Mouse (Mus musculus) liver, adult 2 months (tissue): ENCODE data around the gene Zfp526. TPM values are rescaled to one million over a fixed set of nuclear protein-coding genes. Genes with fewer than 3 reads are reported as not detected.

Experiments
- DNase-seq: peaks from one replicate; pipeline ENCODE4 v3.0.0-alpha.2; 2011; ENCODE audit warnings: low read depth, low spot score; ENCODE audit errors: extremely low read depth
- H3K27ac ChIP-seq: fragments of 200-500 bp; replicated peaks from 2 replicates; pipeline ENCODE4 v1.5.1; 2012; ENCODE audit warnings: low read depth, mild to moderate bottlenecking, control low read depth, inconsistent platforms, low read length; ENCODE audit not compliant: insufficient read depth
- H3K27me3 ChIP-seq: fragments of 200-500 bp; 2 replicates; pipeline ENCODE4 v1.6.1; 2012; ENCODE audit warnings: mild to moderate bottlenecking, moderate library complexity, low read length, inconsistent platforms; ENCODE audit not compliant: control insufficient read depth, insufficient read depth
- H3K36me3 ChIP-seq: fragments of 200-500 bp; 2 replicates; pipeline ENCODE4 v1.6.1; 2012; ENCODE audit warnings: low read length, inconsistent platforms; ENCODE audit not compliant: control insufficient read depth, insufficient read depth
- H3K4me1 ChIP-seq: fragments of 200-500 bp; 2 replicates; pipeline ENCODE4 v1.6.1; 2011; ENCODE audit warnings: low read length; ENCODE audit not compliant: control insufficient read depth, insufficient read depth
- H3K4me3 ChIP-seq: fragments of 200-500 bp; 2 replicates; pipeline ENCODE4 v1.5.1; 2011; ENCODE audit warnings: low read depth, mild to moderate bottlenecking, control low read depth, low read length, moderate library complexity; ENCODE audit not compliant: insufficient read depth
- H3K79me2 ChIP-seq: fragments of 200-500 bp; 2 replicates; pipeline ENCODE4 v1.6.1; 2012; ENCODE audit warnings: inconsistent platforms, mild to moderate bottlenecking, low read length, moderate library complexity; ENCODE audit not compliant: control insufficient read depth, insufficient read depth
- H3K9ac ChIP-seq: fragments of 200-500 bp; 2 replicates; pipeline ENCODE4 v1.6.1; 2012; ENCODE audit warnings: low read depth, mild to moderate bottlenecking, control low read depth, inconsistent platforms, low read length
- CTCF ChIP-seq: fragments of 200-500 bp; IDR thresholded peaks from 2 replicates; pipeline ENCODE4 v1.5.1; 2011; ENCODE audit warnings: low read depth, low read length, control low read depth
- POLR2A ChIP-seq: fragments of 200-500 bp; IDR thresholded peaks from 2 replicates; pipeline ENCODE4 v1.6.1; 2011; ENCODE audit warnings: low read length, control low read depth; ENCODE audit not compliant: insufficient read depth; ENCODE audit errors: extremely low read depth
- WGBS: fragments of 180-500 bp; shearing (Covaris S2); methylation state at CpG from one replicate; pipeline ENCODE4 v1.1.7; 2018; 5-methylcytosine and 5-hydroxymethylcytosine counted together
- polyA plus RNA-seq: library from polyadenylated mRNA; depleted of rRNA; stranded (reverse); fragments of >200 nt; gene quantifications from 2 replicates; pipeline ENCODE4 v1.2.3, GENCODE M21; 2012
- total RNA-seq: library from RNA; depleted of rRNA; stranded (reverse); fragments of >200 nt; gene quantifications from 2 replicates; pipeline ENCODE4 v1.2.3, GENCODE M21; 2014

Zfp526 gene
- total and polyA plus RNA-seq, 2 experiments: 2.2 to 4.7 TPM

- H3K4me1 ChIP-seq: peaks cover 9% of the 10 kb centered on the region
- H3K27ac ChIP-seq: peak overlapping the region; percentile 95
- TF ChIP-seq POLR2A (no peak), CTCF (peak; percentile 81)
- H3K9ac ChIP-seq: peak overlapping the region; percentile 80
- no peaks in the 10 kb centered on the region for H3K27me3 ChIP-seq
- 2% methylated on average over 30 of the region's 30 CpGs for WGBS
- H3K79me2 ChIP-seq: peaks cover 16% of the 10 kb centered on the region; the same call in 1 of the 2 replicates
- H3K4me3 ChIP-seq: peak overlapping the region; percentile 36
- peak; percentile 92 for DNase-seq
- no peaks in the 10 kb centered on the region for H3K36me3 ChIP-seq
Measured at GRCm38 (mm10) chr7:25238829-25239623, 17.8 kb downstream of the Zfp526 start.

- 80% methylated on average over 7 of the region's 7 CpGs for WGBS
- Histone ChIP-seq H3K79me2 (peaks cover 17% of the 10 kb centered on the region; the same call in 1 of the 2 replicates), H3K4me3 (no peak overlapping the region), H3K27ac (no peak overlapping the region), H3K4me1 (peaks cover 6% of the 10 kb centered on the region), H3K36me3 (peaks cover 4% of the 10 kb centered on the region; the same call in 1 of the 2 replicates), H3K27me3 (no peaks in the 10 kb centered on the region), H3K9ac (no peak overlapping the region)
- no peak for TF ChIP-seq POLR2A
- no peak for TF ChIP-seq CTCF
- DNase-seq: no peak
Measured at GRCm38 (mm10) chr7:25240631-25241030, 19.4 kb downstream of the Zfp526 start.

GRCm38 (mm10) chr7:25241062-25241461 lies 19.8 kb downstream of the Zfp526 start:
- 33% methylated on average over 2 of the region's 2 CpGs for WGBS
- H3K9ac ChIP-seq: no peak overlapping the region
- no peak for TF ChIP-seq POLR2A
- peak; percentile 82 for TF ChIP-seq CTCF
- H3K4me3 ChIP-seq: no peak overlapping the region
- H3K79me2 ChIP-seq: peaks cover 18% of the 10 kb centered on the region; the same call in 1 of the 2 replicates
- H3K27me3 ChIP-seq: no peaks in the 10 kb centered on the region
- DNase-seq: peak; percentile 49
- H3K27ac ChIP-seq: no peak overlapping the region
- peaks cover 4% of the 10 kb centered on the region; the same call in 1 of the 2 replicates for H3K36me3 ChIP-seq
- H3K4me1 ChIP-seq: peaks cover 3% of the 10 kb centered on the region

- Histone ChIP-seq H3K9ac (no peak overlapping the region), H3K36me3 (peaks cover 4% of the 10 kb centered on the region; the same call in 1 of the 2 replicates), H3K27ac (no peak overlapping the region), H3K79me2 (peaks cover 24% of the 10 kb centered on the region; the same call in 1 of the 2 replicates), H3K4me1 (peaks cover 10% of the 10 kb centered on the region), H3K27me3 (no peaks in the 10 kb centered on the region), H3K4me3 (no peak overlapping the region)
- TF ChIP-seq CTCF: no peak
- TF ChIP-seq POLR2A: no peak
- WGBS: 98% methylated on average over 4 of the region's 4 CpGs
- DNase-seq: no peak
Measured at GRCm38 (mm10) chr7:25243361-25243760, 22.1 kb downstream of the Zfp526 start.

- no peaks in the 10 kb centered on the region for H3K27me3 ChIP-seq
- peaks cover 12% of the 10 kb centered on the region for H3K4me1 ChIP-seq
- no peak overlapping the region for H3K4me3 ChIP-seq
- WGBS: 92% methylated on average over 30 of the region's 30 CpGs
- no peak for TF ChIP-seq CTCF
- TF ChIP-seq POLR2A: no peak
- no peak overlapping the region for H3K27ac ChIP-seq
- H3K36me3 ChIP-seq: peaks cover 4% of the 10 kb centered on the region; the same call in 1 of the 2 replicates
- peaks cover 33% of the 10 kb centered on the region; the same call in 1 of the 2 replicates for H3K79me2 ChIP-seq
- no peak overlapping the region for H3K9ac ChIP-seq
- DNase-seq: no peak
Measured at GRCm38 (mm10) chr7:25244562-25245369, 23.5 kb downstream of the Zfp526 start.
